Mouse (Mus musculus) heart, embryonic 14.5 days (tissue): ENCODE measurements at regions not wholly inside any gene's neighbourhood (a gene's known extent, or its start where the extent isn't known, plus 50 kb on each side); places are given as distances from the start of the nearest gene placed in this dataset.
A peak's percentile ranks its signal among the peaks of the same experiment; 100 is the strongest.

ENCODE experiments used
- ATAC-seq: fragments of 200-750 bp; cut with Nextera tagmentation; 2 replicates; pipeline ENCODE4 v1.8.0; 2017; ENCODE audit warnings: low read depth, moderate TSS enrichment; ENCODE audit not compliant: insufficient number of reproducible peaks, insufficient read depth, low FRiP score
- H3K27ac ChIP-seq, 2 experiments: fragments of 200-500 bp in 1 of 2; fragments of 300-500 bp in 1 of 2; sonication (generic) in 1 of 2; replicated peaks in 1 of 2; 2 replicates each; pipeline ENCODE4 v1.5.1; 2012 to 2014; ENCODE audit warnings: low read depth in 2 of 2, low read length in 2 of 2, control low read depth in 1 of 2, mild to moderate bottlenecking in 1 of 2, mixed read lengths in 1 of 2; ENCODE audit not compliant: control insufficient read depth in 1 of 2, insufficient read depth in 1 of 2
- H3K27me3 ChIP-seq: fragments of 300-500 bp; sonication (generic); 2 replicates; pipeline ENCODE4 v1.6.1; 2014; ENCODE audit warnings: mild to moderate bottlenecking, low read length, control low read depth; ENCODE audit not compliant: control insufficient read depth, insufficient read depth
- H3K36me3 ChIP-seq: fragments of 300-500 bp; sonication (generic); 2 replicates; pipeline ENCODE4 v1.6.1; 2014; ENCODE audit warnings: mild to moderate bottlenecking, control low read depth, low read length, mixed read lengths; ENCODE audit not compliant: control insufficient read depth, insufficient read depth
- H3K4me1 ChIP-seq, 2 experiments: fragments of 200-500 bp in 1 of 2; fragments of 300-500 bp in 1 of 2; sonication (generic) in 1 of 2; 2 replicates each; pipeline ENCODE4 v1.6.1; 2012 to 2014; ENCODE audit warnings: low read length in 2 of 2, control low read depth in 1 of 2, mixed read lengths in 1 of 2; ENCODE audit not compliant: control insufficient read depth in 2 of 2, insufficient read depth in 2 of 2
- H3K4me2 ChIP-seq: fragments of 300-500 bp; sonication (generic); 2 replicates; pipeline ENCODE4 v1.6.1; 2014; ENCODE audit warnings: mild to moderate bottlenecking, low read length
- H3K4me3 ChIP-seq, 2 experiments: fragments of 200-500 bp in 1 of 2; fragments of 300-500 bp in 1 of 2; sonication (generic) in 1 of 2; 2 replicates each; pipeline ENCODE4 v1.5.1; 2012 to 2014; ENCODE audit warnings: low read length in 2 of 2, mild to moderate bottlenecking in 2 of 2, control low read depth in 1 of 2, low read depth in 1 of 2, moderate library complexity in 1 of 2; ENCODE audit not compliant: control insufficient read depth in 1 of 2, insufficient read depth in 1 of 2
- H3K9ac ChIP-seq: fragments of 300-500 bp; sonication (generic); 2 replicates; pipeline ENCODE4 v1.6.1; 2014; ENCODE audit warnings: mild to moderate bottlenecking, low read length
- H3K9me3 ChIP-seq: fragments of 300-500 bp; sonication (generic); 2 replicates; pipeline ENCODE4 v1.6.1; 2016; ENCODE audit warnings: low read length, control low read depth; ENCODE audit not compliant: control insufficient read depth
- WGBS: fragments of 180-500 bp; shearing (Covaris S2); extraction: QIAGEN DNeasy Blood & Tissue Kit; methylation state at CpG from one replicate; pipeline ENCODE4 v1.1.7; 2014; 5-methylcytosine and 5-hydroxymethylcytosine counted together

GRCm38 (mm10) chr7:73614840-73615555, 73.4 kb upstream of the Chd2 start:
- no peak overlapping the region; a peak in 1 of 4 replicates for H3K27ac ChIP-seq
- H3K4me2 ChIP-seq: no peak overlapping the region
- H3K4me1 ChIP-seq: peaks cover 6 to 19% of the 10 kb centered on the region in 2 experiments
- WGBS: 71% methylated on average over 8 of the region's 8 CpGs
- no peak overlapping the region for H3K4me3 ChIP-seq
- H3K9ac ChIP-seq: peak overlapping the region; percentile 25; the same call in 1 of the 2 replicates
- H3K27me3 ChIP-seq: no peaks in the 10 kb centered on the region
- no peak for ATAC-seq
- H3K9me3 ChIP-seq: no peaks in the 10 kb centered on the region
- H3K36me3 ChIP-seq: no peaks in the 10 kb centered on the region

- H3K27me3 ChIP-seq: no peaks in the 10 kb centered on the region
- ATAC-seq: no peak
- H3K4me3 ChIP-seq: no peak overlapping the region
- H3K9ac ChIP-seq: no peak overlapping the region
- 87% methylated on average over 4 of the region's 4 CpGs for WGBS
- no peak overlapping the region for H3K27ac ChIP-seq
- no peak overlapping the region for H3K4me2 ChIP-seq
- H3K4me1 ChIP-seq: peaks cover 6 to 19% of the 10 kb centered on the region in 2 experiments
- no peaks in the 10 kb centered on the region for H3K9me3 ChIP-seq
- H3K36me3 ChIP-seq: no peaks in the 10 kb centered on the region
Measured at GRCm38 (mm10) chr7:73614341-73614740, 72.7 kb upstream of the Chd2 start.

- no peak overlapping the region for H3K27ac ChIP-seq
- WGBS: 76% methylated on average over 3 of the region's 3 CpGs
- H3K9ac ChIP-seq: no peak overlapping the region
- no peaks in the 10 kb centered on the region for H3K36me3 ChIP-seq
- H3K9me3 ChIP-seq: no peaks in the 10 kb centered on the region
- no peak overlapping the region for H3K4me2 ChIP-seq
- no peaks in the 10 kb centered on the region for H3K27me3 ChIP-seq
- H3K4me3 ChIP-seq: no peak overlapping the region
- H3K4me1 ChIP-seq: peaks cover 6 to 19% of the 10 kb centered on the region in 2 experiments
- no peak for ATAC-seq
Measured at GRCm38 (mm10) chr7:73612752-73613092, 71.1 kb upstream of the Chd2 start.

GRCm38 (mm10) chr7:73611866-73612751, 70.5 kb upstream of the Chd2 start:
- no peak overlapping the region for H3K4me2 ChIP-seq
- H3K9me3 ChIP-seq: no peaks in the 10 kb centered on the region
- H3K4me3 ChIP-seq: no peak overlapping the region
- no peaks in the 10 kb centered on the region for H3K36me3 ChIP-seq
- no peak overlapping the region for H3K27ac ChIP-seq
- no peaks in the 10 kb centered on the region for H3K27me3 ChIP-seq
- peaks cover 6 to 15% of the 10 kb centered on the region in 2 experiments for H3K4me1 ChIP-seq
- H3K9ac ChIP-seq: no peak overlapping the region
- WGBS: 93% methylated on average over 12 of the region's 12 CpGs
- no peak for ATAC-seq

- no peaks in the 10 kb centered on the region for H3K27me3 ChIP-seq
- no peak overlapping the region for H3K4me3 ChIP-seq
- no peak for ATAC-seq
- no peaks in the 10 kb centered on the region for H3K36me3 ChIP-seq
- H3K4me1 ChIP-seq: peaks cover 0 to 3% of the 10 kb centered on the region in 2 experiments; a peak in 1 of 4 replicates
- H3K27ac ChIP-seq: no peak overlapping the region; a peak in 1 of 4 replicates
- 65% methylated on average over 5 of the region's 5 CpGs for WGBS
- no peaks in the 10 kb centered on the region for H3K9me3 ChIP-seq
- peak overlapping the region; percentile 69 for H3K4me2 ChIP-seq
- H3K9ac ChIP-seq: peak overlapping the region; percentile 79; the same call in 1 of the 2 replicates
Measured at GRCm38 (mm10) chr7:73608804-73609275, 67.2 kb upstream of the Chd2 start.

- Histone ChIP-seq H3K36me3 (no peaks in the 10 kb centered on the region), H3K4me1 (peaks cover 0 to 5% of the 10 kb centered on the region in 2 experiments; a peak in 2 of 4 replicates), H3K9ac (peak overlapping the region; percentile 79), H3K4me3 (peak overlapping the region in 1 of 2 experiments; percentile 39; a peak in 2 of 4 replicates), H3K27ac (peak overlapping the region; percentile 35 to 88), H3K9me3 (no peaks in the 10 kb centered on the region), H3K27me3 (no peaks in the 10 kb centered on the region), H3K4me2 (peak overlapping the region; percentile 69)
- ATAC-seq: no peak
- WGBS: 43% methylated on average over 8 of the region's 8 CpGs
Measured at GRCm38 (mm10) chr7:73608070-73608803, 66.6 kb upstream of the Chd2 start.

- 7% methylated on average over 11 of the region's 11 CpGs for WGBS
- Histone ChIP-seq H3K27ac (peak overlapping the region; percentile 87 to 88), H3K9me3 (no peaks in the 10 kb centered on the region), H3K27me3 (no peaks in the 10 kb centered on the region), H3K4me1 (peaks cover 0 to 10% of the 10 kb centered on the region in 2 experiments; a peak in 1 of 4 replicates), H3K36me3 (no peaks in the 10 kb centered on the region), H3K9ac (peak overlapping the region; percentile 79), H3K4me2 (peak overlapping the region; percentile 69), H3K4me3 (peak overlapping the region; percentile 32 to 39)
- no peak for ATAC-seq
Measured at GRCm38 (mm10) chr7:73607450-73608005, 65.9 kb upstream of the Chd2 start.
